Mouse (Mus musculus): ENCODE results near the gene Rnf220.

The Rnf220 gene

GRCm38 (mm10) chr4:117341282-117341681 is 155.6 kb downstream of the Rnf220 start:
- no peak for DNase-seq (ENCODE audit: low spot score in 2 of 2)

- DNase-seq (ENCODE audit: low spot score in 2 of 2), result no peak
Observed at GRCm38 (mm10) chr4:117339796-117340195, 157.1 kb downstream of the Rnf220 start.

- DNase-seq (ENCODE audit: low spot score in 2 of 2), result no peak
Observed at GRCm38 (mm10) chr4:117330836-117331475, 165.9 kb downstream of the Rnf220 start.

GRCm38 (mm10) chr4:117330132-117330531 is 166.7 kb downstream of the Rnf220 start:
- DNase-seq (ENCODE audit: low spot score in 2 of 2), result no peak

GRCm38 (mm10) chr4:117326915-117327314 is 169.9 kb downstream of the Rnf220 start:
- DNase-seq (ENCODE audit: low spot score in 2 of 2), result no peak

GRCm38 (mm10) chr4:117325076-117325475 is 171.8 kb downstream of the Rnf220 start:
- DNase-seq (ENCODE audit: low spot score in 2 of 2), result no peak

GRCm38 (mm10) chr4:117323515-117324344 is 173.1 kb downstream of the Rnf220 start:
- DNase-seq (ENCODE audit: low spot score in 2 of 2), result peak; percentile 23 to 52

- DNase-seq (ENCODE audit: low spot score in 2 of 2), result no peak
Observed at GRCm38 (mm10) chr4:117321011-117321410, 175.8 kb downstream of the Rnf220 start.

- DNase-seq (ENCODE audit: low spot score in 2 of 2), result no peak
Observed at GRCm38 (mm10) chr4:117318508-117318907, 178.3 kb downstream of the Rnf220 start.

GRCm38 (mm10) chr4:117317701-117318190 is 179.1 kb downstream of the Rnf220 start:
- no peak for DNase-seq (ENCODE audit: low spot score in 2 of 2)

GRCm38 (mm10) chr4:117316800-117317199 is 180.1 kb downstream of the Rnf220 start:
- no peak for DNase-seq (ENCODE audit: low spot score in 2 of 2)

- no peak for DNase-seq (ENCODE audit: low spot score in 2 of 2)
Observed at GRCm38 (mm10) chr4:117314849-117315500, 181.9 kb downstream of the Rnf220 start.

GRCm38 (mm10) chr4:117313085-117313424 is 183.8 kb downstream of the Rnf220 start:
- peak in 1 of 2 experiments; percentile 23 for DNase-seq (ENCODE audit: low spot score in 2 of 2)

GRCm38 (mm10) chr4:117312416-117313084 is 184.3 kb downstream of the Rnf220 start:
- DNase-seq (ENCODE audit: low spot score in 2 of 2), result peak; percentile 38 to 42

GRCm38 (mm10) chr4:117311891-117312290 is 185.0 kb downstream of the Rnf220 start:
- DNase-seq (ENCODE audit: low spot score in 2 of 2), result no peak

- no peak for DNase-seq (ENCODE audit: low spot score in 2 of 2)
Observed at GRCm38 (mm10) chr4:117309427-117309826, 187.4 kb downstream of the Rnf220 start.

GRCm38 (mm10) chr4:117307270-117307669 is 189.6 kb downstream of the Rnf220 start:
- DNase-seq (ENCODE audit: low spot score in 2 of 2), result no peak

- no peak for DNase-seq (ENCODE audit: low spot score in 2 of 2)
Observed at GRCm38 (mm10) chr4:117305461-117305860, 191.4 kb downstream of the Rnf220 start.

GRCm38 (mm10) chr4:117304239-117305025 is 192.4 kb downstream of the Rnf220 start:
- DNase-seq (ENCODE audit: low spot score in 2 of 2), result no peak

GRCm38 (mm10) chr4:117303581-117304238 is 193.1 kb downstream of the Rnf220 start:
- no peak for DNase-seq (ENCODE audit: low spot score in 2 of 2)
